Mouse (Mus musculus): ENCODE results near the gene Lad1. TPM values are rescaled to one million over a fixed set of nuclear protein-coding genes. Genes with fewer than 3 reads are reported as not detected.
A peak's percentile ranks its signal among the peaks of the same experiment; 100 is the strongest.

Gene Lad1
- total and polyA plus RNA-seq, 2 experiments from 2014 or later, result 0.21 to 0.40 TPM

DNA sequence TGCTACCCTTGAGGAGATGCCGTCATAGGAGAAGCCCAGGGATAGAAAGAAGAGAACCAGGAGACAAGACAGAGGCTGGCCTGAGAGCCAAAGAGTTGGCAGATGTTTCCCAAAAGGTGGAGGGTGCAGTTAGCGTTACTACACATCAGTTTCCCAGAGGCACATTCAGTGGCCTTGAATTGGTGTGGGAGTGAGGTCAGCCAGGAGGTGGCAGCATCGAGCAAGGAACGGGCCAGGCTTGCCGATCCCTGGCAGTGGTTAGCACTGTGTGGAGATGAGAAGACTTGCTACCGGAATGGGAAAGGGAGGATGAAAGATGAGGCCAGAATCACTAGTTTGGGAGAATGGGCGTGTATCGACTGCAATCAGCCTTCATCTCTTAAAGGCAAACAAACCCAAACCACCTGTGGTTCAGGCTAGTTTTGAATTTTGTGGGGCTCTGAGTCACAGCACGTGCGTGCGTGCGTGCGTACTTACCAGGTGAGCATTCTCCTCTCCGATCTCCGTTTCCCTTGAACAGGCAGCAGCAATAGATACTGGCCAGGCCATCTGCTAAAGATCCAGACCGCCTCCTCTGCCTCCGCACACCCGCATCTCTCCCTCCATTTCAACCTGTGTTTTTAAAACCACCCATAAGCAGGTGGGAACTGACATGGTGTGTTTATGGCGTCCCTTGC lies 47.3 kb downstream of the Lad1 start:
- Histone ChIP-seq H3K27me3 (ENCODE audit: insufficient read depth, low read length) (no peaks in the 10 kb centered on the region), H3K4me1 (ENCODE audit: insufficient read depth, low read length) (no peaks in the 10 kb centered on the region), H3K9ac (replicated peaks; ENCODE audit: low read length) (no peak overlapping the region), H3K36me3 (ENCODE audit: insufficient read depth, low read length) (no peaks in the 10 kb centered on the region), H3K27ac (no peak overlapping the region), H3K4me2 (ENCODE audit: low read depth, low read length) (no peak overlapping the region), H3K4me3 (ENCODE audit: low read length) (no peak overlapping the region), H3K9me3 (ENCODE audit: low read length) (no peaks in the 10 kb centered on the region)
- peak; percentile 98 for TF ChIP-seq CTCF (IDR thresholded peaks at IDR 0.05; ENCODE audit: low read depth)
- peak; percentile 90 for ATAC-seq
- 48% methylated on average over 19 of the region's 19 CpGs for WGBS
- DNase-seq (ENCODE audit: low spot score), result peak; percentile 84

DNA sequence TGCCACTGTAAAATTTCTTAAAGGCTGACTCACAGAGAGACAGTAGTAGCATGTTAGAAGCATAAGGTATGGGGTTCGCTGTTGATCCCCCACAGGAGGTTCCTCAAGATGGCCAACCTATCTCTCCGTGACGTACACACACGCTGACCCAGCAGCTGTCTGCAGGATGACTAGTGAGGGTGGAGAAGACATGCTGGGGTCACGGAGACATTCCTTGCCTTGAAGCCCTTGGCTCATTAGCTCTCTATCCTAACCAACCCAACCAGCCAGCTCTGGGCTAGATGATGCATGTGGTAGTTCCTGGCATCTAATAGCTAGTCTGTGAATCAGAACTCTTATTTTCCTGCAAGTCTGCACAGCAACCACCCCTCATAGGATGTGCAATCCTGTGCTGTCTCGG lies 50.2 kb downstream of the Lad1 start:
- 88% methylated on average over 6 of the region's 6 CpGs for WGBS
- Histone ChIP-seq H3K27me3 (ENCODE audit: insufficient read depth, low read length) (no peaks in the 10 kb centered on the region), H3K4me1 (ENCODE audit: insufficient read depth, low read length) (no peaks in the 10 kb centered on the region), H3K27ac (no peak overlapping the region), H3K4me3 (ENCODE audit: low read length) (no peak overlapping the region), H3K36me3 (ENCODE audit: insufficient read depth, low read length) (no peaks in the 10 kb centered on the region), H3K9ac (replicated peaks; ENCODE audit: low read length) (no peak overlapping the region), H3K4me2 (ENCODE audit: low read depth, low read length) (no peak overlapping the region), H3K9me3 (ENCODE audit: low read length) (no peaks in the 10 kb centered on the region)
- no peak for TF ChIP-seq CTCF (IDR thresholded peaks at IDR 0.05; ENCODE audit: low read depth)
- DNase-seq (ENCODE audit: low spot score) (no peak), ATAC-seq (no peak)

DNA sequence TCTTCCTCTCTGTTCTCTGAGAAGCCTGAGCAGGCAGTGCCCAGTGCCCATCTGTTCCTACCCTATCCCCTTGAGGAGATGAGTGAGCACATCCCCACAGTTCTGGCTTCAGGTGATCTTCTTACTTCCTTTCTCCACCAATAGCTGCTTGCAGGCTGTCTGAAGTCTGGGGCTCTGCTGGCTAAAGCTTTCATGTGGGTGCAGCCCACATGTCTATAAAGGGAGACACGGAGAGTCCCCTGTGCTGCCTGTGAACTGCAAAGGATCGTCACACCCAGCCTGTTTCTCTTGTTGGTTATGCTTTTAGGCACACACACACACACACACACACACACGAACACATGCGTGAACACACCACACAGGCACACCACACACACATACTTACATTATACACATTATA lies 54.6 kb downstream of the Lad1 start:
- no peak for ATAC-seq
- Histone ChIP-seq H3K4me2 (ENCODE audit: low read depth, low read length) (no peak overlapping the region), H3K9me3 (ENCODE audit: low read length) (no peaks in the 10 kb centered on the region), H3K4me1 (ENCODE audit: insufficient read depth, low read length) (no peaks in the 10 kb centered on the region), H3K27me3 (ENCODE audit: insufficient read depth, low read length) (no peaks in the 10 kb centered on the region), H3K27ac (no peak overlapping the region), H3K36me3 (ENCODE audit: insufficient read depth, low read length) (no peaks in the 10 kb centered on the region), H3K9ac (replicated peaks; ENCODE audit: low read length) (no peak overlapping the region), H3K4me3 (ENCODE audit: low read length) (no peak overlapping the region)
- TF ChIP-seq CTCF (IDR thresholded peaks at IDR 0.05; ENCODE audit: low read depth), result no peak
- DNase-seq (ENCODE audit: low spot score), result no peak
- WGBS, result 92% methylated on average over 4 of the region's 4 CpGs

DNA sequence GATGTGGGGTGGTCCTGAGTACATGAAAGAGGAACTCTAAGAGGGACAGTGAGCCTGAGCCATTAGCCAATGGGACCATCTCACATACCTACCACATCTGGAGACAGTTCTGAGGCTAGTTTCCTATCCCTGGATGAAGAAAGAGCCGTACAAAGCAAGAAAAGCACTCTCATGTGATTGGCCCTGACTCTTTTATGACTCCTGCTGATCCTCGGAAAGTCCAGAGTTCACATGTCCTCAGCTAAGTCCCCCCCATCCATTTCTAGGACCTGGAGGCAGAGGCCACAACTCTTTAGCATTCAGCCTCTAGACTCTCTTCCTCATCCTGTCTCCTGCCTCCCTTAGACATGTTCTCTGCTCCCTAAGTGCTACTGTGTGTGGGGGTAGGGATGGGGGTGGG lies 58.9 kb downstream of the Lad1 start:
- Histone ChIP-seq H3K4me2 (ENCODE audit: low read depth, low read length) (no peak overlapping the region), H3K9ac (replicated peaks; ENCODE audit: low read length) (no peak overlapping the region), H3K27me3 (ENCODE audit: insufficient read depth, low read length) (no peaks in the 10 kb centered on the region), H3K27ac (no peak overlapping the region), H3K9me3 (ENCODE audit: low read length) (no peaks in the 10 kb centered on the region), H3K4me1 (ENCODE audit: insufficient read depth, low read length) (no peaks in the 10 kb centered on the region), H3K36me3 (ENCODE audit: insufficient read depth, low read length) (no peaks in the 10 kb centered on the region), H3K4me3 (ENCODE audit: low read length) (no peak overlapping the region)
- DNase-seq (ENCODE audit: low spot score), result no peak
- WGBS, result 91% methylated on average over 2 of the region's 2 CpGs
- no peak for TF ChIP-seq CTCF (IDR thresholded peaks at IDR 0.05; ENCODE audit: low read depth)
- ATAC-seq, result no peak

DNA sequence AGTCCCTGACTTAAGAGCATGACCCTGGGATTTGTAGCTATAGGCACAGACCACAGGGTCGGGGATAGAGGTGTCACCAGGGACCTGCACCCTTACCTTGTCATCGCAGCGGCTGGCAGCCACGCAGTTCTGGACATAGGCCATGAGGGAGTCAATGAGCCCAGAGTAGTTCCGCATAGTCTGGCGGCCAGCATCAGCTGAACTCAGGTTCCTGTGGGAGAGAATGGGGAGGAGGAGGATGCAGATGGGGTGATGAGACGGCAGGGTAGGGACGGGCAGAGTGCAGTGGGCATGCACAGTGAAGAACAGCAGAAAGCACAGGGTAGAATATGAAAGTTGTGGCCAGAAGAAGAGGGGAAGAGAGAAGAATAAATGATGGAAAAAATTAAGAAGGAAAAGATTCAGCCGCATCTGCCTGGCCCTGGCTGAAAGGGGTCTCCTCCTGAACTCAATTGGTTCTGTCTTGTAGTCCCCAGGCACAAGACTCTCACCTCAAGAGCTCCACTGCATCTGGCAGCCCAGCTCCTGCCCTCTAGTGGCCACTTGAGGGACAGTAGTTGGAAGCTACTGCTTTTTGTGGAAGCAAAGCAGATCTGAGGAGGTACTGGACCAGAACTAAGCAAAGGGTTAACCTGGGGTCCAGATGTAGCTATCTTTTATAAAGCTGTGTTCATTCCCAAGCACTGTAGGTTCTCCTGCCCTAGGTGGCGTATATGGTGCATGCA lies 64.1 kb downstream of the Lad1 start:
- Histone ChIP-seq H3K4me1 (ENCODE audit: insufficient read depth, low read length) (no peaks in the 10 kb centered on the region), H3K4me3 (ENCODE audit: low read length) (no peak overlapping the region), H3K9me3 (ENCODE audit: low read length) (no peaks in the 10 kb centered on the region), H3K4me2 (ENCODE audit: low read depth, low read length) (no peak overlapping the region), H3K36me3 (ENCODE audit: insufficient read depth, low read length) (no peaks in the 10 kb centered on the region), H3K27ac (no peak overlapping the region), H3K9ac (replicated peaks; ENCODE audit: low read length) (no peak overlapping the region), H3K27me3 (ENCODE audit: insufficient read depth, low read length) (no peaks in the 10 kb centered on the region)
- ATAC-seq (peak; percentile 27; the same call in 1 of the 2 replicates), DNase-seq (ENCODE audit: low spot score) (peak; percentile 77)
- peak; percentile 91 for TF ChIP-seq CTCF (IDR thresholded peaks at IDR 0.05; ENCODE audit: low read depth)
- 73% methylated on average over 10 of the region's 10 CpGs for WGBS

Other genes with a start within 250 kb of the Lad1 start
- 90.0 and 106 TPM in 2 replicates for gene Nav1, start 211.3 kb upstream of the Lad1 start, total RNA-seq (2014; rRNA removed)
- gene Nav1, start 211.3 kb upstream of the Lad1 start, polyA plus RNA-seq (2015; fragmentation: Nextera tagmentation; extraction: Ambion mirVana), result 38.6 and 39.9 TPM in 2 replicates
- gene Csrp1, start 98.5 kb upstream of the Lad1 start, total RNA-seq (2014; rRNA removed), result 93.1 and 95.2 TPM in 2 replicates
- 33.0 and 35.2 TPM in 2 replicates for gene Csrp1, start 98.5 kb upstream of the Lad1 start, polyA plus RNA-seq (2015; fragmentation: Nextera tagmentation; extraction: Ambion mirVana)
- 66.4 and 82.3 TPM in 2 replicates for gene Phlda3, start 52.5 kb upstream of the Lad1 start, total RNA-seq (2014; rRNA removed)
- 51.1 and 51.5 TPM in 2 replicates for gene Phlda3, start 52.5 kb upstream of the Lad1 start, polyA plus RNA-seq (2015; fragmentation: Nextera tagmentation; extraction: Ambion mirVana)
- 1.3 and 2.4 TPM in 2 replicates for gene Tnni1, start 39.2 kb upstream of the Lad1 start, total RNA-seq (2014; rRNA removed)
- gene Tnni1, start 39.2 kb upstream of the Lad1 start, polyA plus RNA-seq (2015; fragmentation: Nextera tagmentation; extraction: Ambion mirVana), result 1.0 and 1.1 TPM in 2 replicates
- gene Tnnt2, start 17.8 kb downstream of the Lad1 start, total RNA-seq (2014; rRNA removed), result 0.47 and 0.79 TPM in 2 replicates
- gene Tnnt2, start 17.8 kb downstream of the Lad1 start, polyA plus RNA-seq (2015; fragmentation: Nextera tagmentation; extraction: Ambion mirVana), result 1.8 and 2.5 TPM in 2 replicates
- 0.25 and 0.58 TPM in 2 replicates for gene Pkp1, start 100.6 kb downstream of the Lad1 start, total RNA-seq (2014; rRNA removed)
- gene Pkp1, start 100.6 kb downstream of the Lad1 start, polyA plus RNA-seq (2015; fragmentation: Nextera tagmentation; extraction: Ambion mirVana), result 0.09 and 0.14 TPM in 2 replicates
- gene Igfn1, start 187.7 kb downstream of the Lad1 start, total RNA-seq (2014; rRNA removed), result 0.11 TPM in 1 of 2 replicates, not detected in the other
- 0.04 and 0.05 TPM in 2 replicates for gene Igfn1, start 187.7 kb downstream of the Lad1 start, polyA plus RNA-seq (2015; fragmentation: Nextera tagmentation; extraction: Ambion mirVana)
- gene Tmem9, start 189.6 kb downstream of the Lad1 start, total RNA-seq (2014; rRNA removed), result 152 and 166 TPM in 2 replicates
- 195 and 196 TPM in 2 replicates for gene Tmem9, start 189.6 kb downstream of the Lad1 start, polyA plus RNA-seq (2015; fragmentation: Nextera tagmentation; extraction: Ambion mirVana)
- not detected in 2 replicates for gene Ascl5, start 232.2 kb downstream of the Lad1 start, total RNA-seq (2014; rRNA removed)
- 0.38 and 0.47 TPM in 2 replicates for gene Ascl5, start 232.2 kb downstream of the Lad1 start, polyA plus RNA-seq (2015; fragmentation: Nextera tagmentation; extraction: Ambion mirVana)
- 1.9 and 4.1 TPM in 2 replicates for gene Cacna1s, start 234.2 kb downstream of the Lad1 start, total RNA-seq (2014; rRNA removed)
- 0.53 and 0.69 TPM in 2 replicates for gene Cacna1s, start 234.2 kb downstream of the Lad1 start, polyA plus RNA-seq (2015; fragmentation: Nextera tagmentation; extraction: Ambion mirVana)

Measured in hindbrain, postnatal 0 days (tissue).